Mouse (Mus musculus) c-Kit-positive CD71-positive TER-119-positive erythroid progenitor cells, embryonic 14.5 days (primary cell): ENCODE measurements around the gene Mamstr.

ENCODE experiments used
- DNase-seq: peaks from one replicate; pipeline ENCODE4 v3.0.0-alpha.2; 2013; ENCODE audit warnings: low spot score

The Mamstr gene

GRCm38 (mm10) chr7:45639561-45640027, at the start of gene Mamstr:
TSS of gene Mamstr (plus strand) at chr7:45639977.
- no peak for DNase-seq

DNA sequence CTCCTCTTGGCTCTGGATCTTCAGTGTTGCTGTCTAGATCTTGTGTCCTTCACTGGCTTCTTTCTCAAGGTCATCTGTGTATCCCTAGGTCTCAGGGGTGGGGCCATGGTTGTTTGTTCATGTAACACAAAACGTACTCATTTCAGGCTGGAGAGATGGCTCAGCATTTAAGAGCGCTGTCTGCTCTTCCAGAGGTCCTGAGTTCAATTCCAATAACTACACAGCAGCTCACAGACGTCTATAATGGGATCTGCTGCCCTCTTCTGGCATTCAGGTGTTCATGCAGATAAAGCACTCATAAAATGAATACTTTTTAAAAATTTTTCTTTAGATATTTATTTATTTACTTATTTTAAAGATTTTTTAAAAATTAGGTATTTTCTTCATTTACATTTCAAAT, 48.9 kb upstream of the Mamstr start:
- DNase-seq = peak; percentile 36

GRCm38 (mm10) chr7:45591880-45592279, 47.9 kb upstream of the Mamstr start:
- DNase-seq = no peak

- DNase-seq = peak; percentile 66
Observed at GRCm38 (mm10) chr7:45593118-45593815, 46.5 kb upstream of the Mamstr start.

DNA sequence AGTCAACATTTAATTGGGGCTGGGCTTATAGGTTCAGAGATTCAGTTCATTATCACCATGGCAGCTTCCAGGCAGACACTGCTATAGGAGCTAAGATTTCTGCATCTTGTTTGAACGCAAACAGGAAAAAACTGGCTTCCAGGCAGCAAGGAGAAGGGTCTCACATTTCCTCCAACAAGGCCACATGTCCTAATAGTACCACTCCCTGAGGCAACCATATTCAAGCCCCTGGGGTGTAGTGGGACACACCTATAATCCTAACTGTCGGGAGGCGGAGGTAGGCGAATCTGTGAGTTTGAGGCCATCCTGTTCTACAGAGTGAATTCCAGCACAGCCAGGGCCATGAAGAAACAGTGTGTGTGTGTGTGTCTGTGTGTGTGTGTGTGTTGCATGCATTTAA, 44.6 kb upstream of the Mamstr start:
- no peak for DNase-seq

- no peak for DNase-seq
Observed at GRCm38 (mm10) chr7:45596107-45596506, 43.7 kb upstream of the Mamstr start.

GRCm38 (mm10) chr7:45597013-45597412, 42.8 kb upstream of the Mamstr start:
- no peak for DNase-seq

DNA sequence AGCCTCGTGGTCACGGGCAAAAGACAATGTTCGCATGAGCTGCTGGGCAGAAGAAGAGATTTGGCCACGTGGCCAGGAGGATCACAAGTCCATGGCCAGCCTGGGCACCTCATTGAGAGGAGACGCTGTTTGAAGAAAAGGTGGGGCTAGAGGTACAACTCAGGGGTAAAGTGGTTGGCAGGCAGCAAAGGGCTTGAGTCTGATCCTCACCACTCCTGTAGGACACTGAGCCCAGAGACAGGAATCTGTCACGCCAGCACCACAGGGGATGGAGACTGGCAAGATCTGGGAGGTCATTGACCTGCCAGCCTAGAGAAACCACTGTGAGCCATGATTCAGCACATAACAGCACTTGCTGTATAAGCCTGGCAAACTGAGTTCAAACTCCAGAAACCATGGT, 42.2 kb upstream of the Mamstr start:
- DNase-seq = no peak

GRCm38 (mm10) chr7:45598960-45599879, 40.6 kb upstream of the Mamstr start:
- no peak for DNase-seq

DNA sequence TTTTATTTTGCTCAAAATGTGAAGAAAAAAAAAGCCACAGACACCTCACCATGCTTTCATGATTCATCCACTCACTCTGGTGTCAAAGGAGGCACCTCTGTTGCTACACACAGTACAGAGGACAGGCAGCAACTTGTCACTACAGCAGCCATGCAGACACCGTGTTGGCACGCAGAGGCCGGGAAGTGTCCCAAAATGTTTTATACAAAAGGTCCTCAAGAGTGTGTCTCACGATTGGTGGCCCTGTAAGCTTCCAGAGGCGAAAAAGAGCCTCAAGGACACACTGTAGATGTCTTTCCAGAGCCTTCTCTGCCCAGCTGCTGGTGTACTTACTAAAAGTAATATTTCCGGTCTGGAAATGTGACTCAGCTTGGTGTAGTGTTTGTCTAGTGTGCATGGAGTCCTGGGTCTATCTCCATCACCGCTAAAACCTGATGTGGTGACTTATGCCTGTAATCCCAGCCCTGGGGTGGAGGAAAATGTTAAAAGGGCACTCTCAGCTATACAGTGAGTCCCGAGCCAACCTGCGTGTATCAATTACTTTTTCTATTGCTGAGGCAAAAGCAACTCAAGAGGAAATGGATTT, 34.0 kb upstream of the Mamstr start:
- no peak for DNase-seq

DNA sequence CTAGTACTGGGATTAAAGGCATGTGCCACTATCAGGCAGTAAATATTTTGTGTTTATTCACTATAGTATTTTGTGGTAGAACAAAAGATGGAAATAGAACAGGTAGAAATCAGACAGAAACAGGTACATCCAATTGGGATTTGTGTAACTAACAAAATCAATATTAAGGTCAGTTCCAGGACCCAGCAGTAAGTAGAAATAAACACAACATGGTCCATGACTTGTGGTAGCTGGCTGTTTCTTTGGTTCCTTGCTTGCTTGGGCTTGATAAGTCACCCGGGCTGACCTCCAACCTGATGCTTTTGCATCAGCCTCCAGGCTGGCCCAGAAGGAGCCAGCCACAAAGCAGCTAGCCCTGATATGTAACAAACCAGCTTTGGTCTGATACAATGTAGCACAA, 30.3 kb upstream of the Mamstr start:
- no peak for DNase-seq

DNA sequence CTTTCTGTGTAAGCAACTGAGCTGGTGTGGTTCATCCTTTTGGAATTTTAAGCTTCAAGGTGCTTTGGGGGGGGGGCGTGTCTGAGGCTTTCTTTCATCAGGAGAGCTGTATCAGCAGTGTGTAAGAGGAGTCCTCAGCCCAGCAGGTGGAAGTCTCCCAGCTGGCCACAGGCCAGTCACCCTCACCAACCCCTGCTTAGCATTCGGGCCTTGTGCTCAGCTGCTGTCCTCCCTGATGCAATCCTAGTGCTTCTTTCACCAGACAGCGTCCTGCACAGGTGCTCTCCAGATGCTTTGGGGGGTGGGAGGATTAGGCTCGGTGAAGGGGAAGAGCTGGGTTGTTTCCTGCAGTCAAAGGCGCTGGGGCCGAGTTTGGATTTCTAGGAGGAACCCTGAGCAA, 23.5 kb upstream of the Mamstr start:
- no peak for DNase-seq

DNA sequence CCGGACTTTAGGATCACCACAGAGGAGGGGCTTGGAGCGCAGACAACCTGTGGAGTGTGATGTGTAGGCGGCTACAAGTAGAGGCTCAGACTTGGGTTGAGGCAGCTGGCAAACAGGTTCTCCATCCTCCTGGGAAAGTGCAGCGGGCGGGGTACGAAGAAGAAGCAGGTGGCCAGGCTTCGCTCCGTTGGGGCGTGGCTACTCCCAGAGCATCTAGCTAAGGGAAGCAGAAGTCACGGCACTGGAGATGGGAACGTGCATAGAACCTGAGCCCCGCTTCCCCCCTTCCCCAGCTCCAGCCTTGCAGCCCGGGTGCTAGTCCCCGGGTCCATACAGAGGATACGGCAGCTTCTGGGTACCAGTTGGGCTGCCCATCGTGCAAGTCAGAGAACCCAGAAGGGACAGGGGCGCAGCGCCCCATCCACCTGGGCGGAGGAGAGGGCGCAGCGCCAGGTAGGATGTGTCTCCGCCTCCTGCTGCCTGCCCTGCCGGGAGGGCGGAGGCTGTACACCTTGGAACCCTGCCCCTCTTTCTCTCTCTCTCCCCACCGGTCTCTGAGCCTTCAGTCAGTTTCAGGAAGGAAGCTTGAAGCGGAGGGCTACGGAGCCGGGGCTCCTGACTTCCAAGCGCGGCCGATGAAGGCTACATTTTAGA, 22.6 kb upstream of the Mamstr start, which contains the start of gene Fut1:
TSS of gene Fut1 (plus strand) at position 248 of the 654 bp plus-strand sequence.
- DNase-seq = no peak

DNA sequence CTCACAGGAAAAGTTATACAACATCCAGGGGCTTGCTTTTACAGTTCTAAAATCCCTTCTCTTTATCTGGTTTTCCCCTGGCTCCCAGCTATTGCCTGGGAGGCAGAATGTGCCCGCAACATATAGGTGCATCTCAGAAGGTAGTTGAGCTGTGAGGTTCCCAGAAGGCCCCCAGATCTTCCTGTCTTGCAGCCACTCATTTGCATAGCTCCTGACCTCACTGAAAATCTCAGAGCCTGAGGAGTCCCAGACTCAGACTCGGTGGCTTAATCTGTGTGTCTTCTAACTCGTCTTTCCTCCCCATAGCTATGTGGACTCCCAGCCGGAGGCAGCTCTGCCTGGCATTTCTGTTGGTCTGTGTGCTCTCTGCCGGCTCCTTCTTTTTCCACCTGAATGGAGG, 21.5 kb upstream of the Mamstr start:
- no peak for DNase-seq

GRCm38 (mm10) chr7:45619592-45619991, 20.2 kb upstream of the Mamstr start:
- no peak for DNase-seq

DNA sequence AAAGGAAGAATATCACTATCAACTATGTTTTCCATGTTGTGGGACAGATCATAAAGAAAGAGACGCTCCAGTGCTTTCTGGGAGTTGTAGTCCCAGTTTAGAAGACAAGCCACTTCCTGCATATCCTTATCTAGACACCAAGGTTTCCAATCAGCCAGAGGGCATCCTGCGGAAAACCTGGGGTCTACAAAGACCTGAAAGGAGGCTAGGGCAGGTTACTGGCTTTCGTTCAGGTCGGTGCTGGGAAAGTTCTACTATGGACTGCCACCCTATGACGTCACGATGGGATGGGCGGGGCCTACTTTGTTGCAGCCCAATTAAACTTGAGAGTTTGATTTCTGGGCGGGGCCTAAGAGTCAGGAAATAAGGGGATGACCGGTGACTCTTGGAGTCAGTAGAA, 18.3 kb upstream of the Mamstr start, which contains the start of gene Izumo1:
TSS of gene Izumo1 (plus strand) at position 369 of the 400 bp plus-strand sequence.
- peak; percentile 57 for DNase-seq

GRCm38 (mm10) chr7:45623507-45623906, 16.3 kb upstream of the Mamstr start:
- DNase-seq = no peak

GRCm38 (mm10) chr7:45624718-45625117, 15.1 kb upstream of the Mamstr start:
- no peak for DNase-seq

- no peak for DNase-seq
Observed at GRCm38 (mm10) chr7:45625481-45625880, 14.3 kb upstream of the Mamstr start.

- no peak for DNase-seq
Observed at GRCm38 (mm10) chr7:45626571-45627076, 13.2 kb upstream of the Mamstr start.

DNA sequence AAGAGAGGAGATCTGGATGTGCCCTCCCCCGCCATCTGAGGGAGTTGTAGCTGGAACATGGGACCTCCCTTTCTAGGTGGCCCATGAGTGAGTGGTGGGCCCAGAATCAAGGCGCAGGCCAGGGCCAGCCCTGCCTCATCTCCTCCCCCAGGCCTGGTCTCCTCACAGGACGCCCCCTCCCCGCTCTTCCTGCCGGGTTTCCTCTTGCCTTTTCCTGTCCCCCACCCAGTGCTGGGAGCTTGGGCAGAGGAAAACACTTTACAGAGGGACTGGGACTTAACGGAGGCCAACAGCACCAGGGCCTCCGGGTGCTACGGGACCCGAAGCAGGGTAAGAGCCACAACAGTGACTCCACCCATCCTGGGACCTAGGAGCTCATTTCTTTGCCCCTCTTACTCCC, 12.5 kb upstream of the Mamstr start, which contains the start of gene Rasip1:
TSS of gene Rasip1 (plus strand) at position 228 of the 400 bp plus-strand sequence.
- DNase-seq = no peak
